Mouse (Mus musculus) heart, embryonic 16.5 days (tissue): ENCODE results near the gene Arhgef18. TPM values are rescaled to one million over a fixed set of nuclear protein-coding genes. Genes with fewer than 3 reads are reported as not detected.

Experiments used
- ATAC-seq: fragments of 200-750 bp; cut with Nextera tagmentation; replicated peaks from 2 replicates; pipeline ENCODE4 v1.8.0; 2017; ENCODE audit warnings: moderate number of reproducible peaks; ENCODE audit not compliant: insufficient read depth, low FRiP score; ENCODE audit errors: extremely low read depth
- H3K27ac ChIP-seq: fragments of 300-500 bp; sonication (generic); 2 replicates; pipeline ENCODE4 v1.5.1; 2014; ENCODE audit warnings: mild to moderate bottlenecking, low read length, control low read depth, moderate library complexity
- H3K27me3 ChIP-seq: fragments of 300-500 bp; sonication (generic); 2 replicates; pipeline ENCODE4 v1.6.1; 2014; ENCODE audit warnings: low read length, mixed read lengths; ENCODE audit not compliant: control insufficient read depth, insufficient read depth
- H3K36me3 ChIP-seq: fragments of 300-500 bp; sonication (generic); 2 replicates; pipeline ENCODE4 v1.6.1; 2014; ENCODE audit not compliant: control insufficient read depth, insufficient read depth
- H3K4me1 ChIP-seq: fragments of 300-500 bp; sonication (generic); 2 replicates; pipeline ENCODE4 v1.6.1; 2014; ENCODE audit warnings: low read length, mixed read lengths; ENCODE audit not compliant: control insufficient read depth, insufficient read depth
- H3K4me2 ChIP-seq: fragments of 300-500 bp; sonication (generic); 2 replicates; pipeline ENCODE4 v1.6.1; 2014; ENCODE audit warnings: low read depth, mild to moderate bottlenecking, control low read depth, low read length
- H3K4me3 ChIP-seq: fragments of 300-500 bp; sonication (generic); 2 replicates; pipeline ENCODE4 v1.5.1; 2014; ENCODE audit warnings: mild to moderate bottlenecking, control low read depth, low read length
- H3K9ac ChIP-seq: fragments of 300-500 bp; sonication (generic); 2 replicates; pipeline ENCODE4 v1.6.1; 2014; ENCODE audit warnings: low read length, control low read depth
- H3K9me3 ChIP-seq: fragments of 300-500 bp; sonication (generic); replicated peaks from 2 replicates; pipeline ENCODE4 v1.6.1; 2016; ENCODE audit warnings: low read length; ENCODE audit not compliant: control insufficient read depth
- WGBS: fragments of 180-500 bp; shearing (Covaris S2); extraction: QIAGEN DNeasy Blood & Tissue Kit; methylation state at CpG from one replicate; pipeline ENCODE4 v1.1.7; 2014; 5-methylcytosine and 5-hydroxymethylcytosine counted together
- polyA plus RNA-seq: library from polyadenylated mRNA; unstranded; fragments of >200 nt; fragmentation: Nextera tagmentation; extraction: Ambion mirVana; gene quantifications from 2 replicates; pipeline ENCODE4 v1.2.1, GENCODE M21; 2015

The Arhgef18 gene
- polyA plus RNA-seq, 1 experiment from 2014 or later, result 6.8 TPM

DNA sequence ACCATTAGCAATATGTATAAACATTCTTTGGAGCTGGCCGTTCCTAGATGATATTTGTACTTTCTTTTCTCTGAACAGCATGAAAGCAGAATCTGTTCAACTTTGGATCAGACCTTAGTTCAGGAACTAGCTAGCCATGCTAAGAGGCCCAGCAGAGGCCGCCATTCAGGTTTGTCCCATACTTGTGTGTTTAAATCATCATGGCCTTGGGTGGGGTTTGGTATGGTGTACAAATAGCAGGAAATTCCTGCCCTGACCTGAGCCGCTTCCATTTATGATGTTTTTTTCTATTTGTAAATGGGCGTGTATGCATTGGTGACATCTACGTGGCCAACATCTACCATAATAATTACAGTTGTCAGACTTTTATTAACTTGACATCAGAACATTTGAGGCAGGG lies 32.4 kb downstream of the Arhgef18 start:
- H3K27ac ChIP-seq, result no peak overlapping the region
- no peaks in the 10 kb centered on the region for H3K27me3 ChIP-seq
- H3K4me2 ChIP-seq, result no peak overlapping the region
- H3K9me3 ChIP-seq, result no peaks in the 10 kb centered on the region
- peaks cover 7% of the 10 kb centered on the region; the same call in 1 of the 2 replicates for H3K4me1 ChIP-seq
- WGBS, result 82% methylated on average over 5 of the region's 5 CpGs
- peaks cover 8% of the 10 kb centered on the region for H3K36me3 ChIP-seq
- ATAC-seq, result no peak
- H3K9ac ChIP-seq, result no peak overlapping the region
- H3K4me3 ChIP-seq, result no peak overlapping the region

- Histone ChIP-seq H3K4me3 (no peak overlapping the region), H3K9ac (no peak overlapping the region), H3K27ac (no peak overlapping the region), H3K4me1 (peaks cover 3% of the 10 kb centered on the region; the same call in 1 of the 2 replicates), H3K9me3 (no peaks in the 10 kb centered on the region), H3K36me3 (peaks cover 10% of the 10 kb centered on the region), H3K4me2 (no peak overlapping the region), H3K27me3 (no peaks in the 10 kb centered on the region)
- no peak for ATAC-seq
- 79% methylated on average over 3 of the region's 3 CpGs for WGBS
Observed at GRCm38 (mm10) chr8:3426211-3426610, 33.4 kb downstream of the Arhgef18 start.

DNA sequence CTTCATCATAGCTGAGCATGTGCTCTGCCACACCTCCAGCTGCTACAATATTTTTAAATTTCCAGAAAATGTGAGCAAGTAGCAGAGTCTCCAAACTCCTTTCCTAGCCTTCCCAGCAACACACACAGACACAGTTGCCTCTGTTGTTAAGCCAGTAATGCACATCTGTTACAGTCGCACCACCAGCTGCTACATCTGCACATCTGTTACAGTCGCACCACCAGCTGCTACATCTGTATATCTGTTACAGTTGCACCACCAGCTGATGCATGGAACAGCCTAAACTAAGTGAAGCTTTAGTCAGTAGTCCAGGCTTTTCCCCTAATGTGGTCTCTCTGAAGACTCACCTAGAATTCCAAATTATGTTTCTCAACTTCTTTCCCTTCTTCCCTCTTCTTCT lies 35.6 kb downstream of the Arhgef18 start:
- no peak for ATAC-seq
- Histone ChIP-seq H3K27ac (no peak overlapping the region), H3K4me2 (no peak overlapping the region), H3K9me3 (no peaks in the 10 kb centered on the region), H3K4me1 (peaks cover 3% of the 10 kb centered on the region; the same call in 1 of the 2 replicates), H3K36me3 (peaks cover 25% of the 10 kb centered on the region), H3K27me3 (no peaks in the 10 kb centered on the region), H3K9ac (no peak overlapping the region), H3K4me3 (no peak overlapping the region)
- WGBS, result 83% methylated on average over 2 of the region's 2 CpGs

- no peak overlapping the region for H3K4me2 ChIP-seq
- H3K9me3 ChIP-seq, result no peaks in the 10 kb centered on the region
- H3K4me3 ChIP-seq, result no peak overlapping the region
- no peak overlapping the region for H3K27ac ChIP-seq
- no peak overlapping the region for H3K9ac ChIP-seq
- peaks cover 3% of the 10 kb centered on the region; the same call in 1 of the 2 replicates for H3K4me1 ChIP-seq
- 56% methylated on average over 2 of the region's 2 CpGs for WGBS
- H3K36me3 ChIP-seq, result peaks cover 31% of the 10 kb centered on the region
- no peak for ATAC-seq
- H3K27me3 ChIP-seq, result no peaks in the 10 kb centered on the region
Observed at GRCm38 (mm10) chr8:3429966-3430365, 37.2 kb downstream of the Arhgef18 start.

DNA sequence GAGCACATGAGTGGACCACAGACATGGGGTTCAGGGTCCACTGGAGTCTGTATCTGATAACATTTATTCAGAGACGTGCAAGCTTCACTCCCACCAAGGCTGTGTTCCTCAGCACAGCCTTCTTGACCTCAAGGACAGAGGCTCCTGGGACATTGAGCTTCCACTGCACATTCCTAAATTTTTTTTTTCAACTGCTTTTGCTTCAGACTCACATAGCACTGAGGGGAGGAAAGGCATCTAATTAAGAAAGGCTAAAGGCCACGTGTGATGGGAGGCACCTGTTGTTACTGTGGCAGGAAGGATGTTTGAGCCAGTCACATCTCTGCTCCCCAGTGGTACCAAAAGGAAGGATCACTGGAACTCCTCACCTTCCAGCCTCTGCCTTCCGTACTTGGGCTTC lies 38.3 kb downstream of the Arhgef18 start:
- no peak overlapping the region for H3K27ac ChIP-seq
- no peaks in the 10 kb centered on the region for H3K9me3 ChIP-seq
- H3K4me1 ChIP-seq, result peaks cover 3% of the 10 kb centered on the region; the same call in 1 of the 2 replicates
- 73% methylated on average over 3 of the region's 3 CpGs for WGBS
- no peak overlapping the region for H3K4me2 ChIP-seq
- no peaks in the 10 kb centered on the region for H3K27me3 ChIP-seq
- H3K9ac ChIP-seq, result no peak overlapping the region
- H3K4me3 ChIP-seq, result no peak overlapping the region
- peaks cover 37% of the 10 kb centered on the region for H3K36me3 ChIP-seq
- ATAC-seq, result no peak

DNA sequence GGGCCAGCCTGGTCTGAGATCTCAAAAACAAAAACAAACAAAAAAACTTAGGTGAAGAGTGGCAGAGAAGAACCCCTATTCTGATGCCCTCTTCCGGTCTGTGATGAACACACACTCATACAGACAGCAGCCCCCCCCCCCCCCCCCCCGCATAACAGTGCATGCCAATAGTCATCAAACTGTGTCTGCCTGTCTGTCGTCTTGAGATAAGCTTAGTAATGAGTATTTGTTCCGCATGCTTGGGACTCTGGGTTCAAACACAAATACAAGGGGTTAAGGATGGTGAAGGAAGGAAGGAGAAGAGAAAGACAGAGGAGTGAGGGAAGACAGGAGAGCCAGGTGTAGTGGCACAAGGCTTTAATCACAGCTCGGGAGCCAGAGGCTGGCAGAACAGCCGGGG lies 43.7 kb downstream of the Arhgef18 start:
- Histone ChIP-seq H3K9me3 (no peaks in the 10 kb centered on the region), H3K27me3 (no peaks in the 10 kb centered on the region), H3K36me3 (peaks cover 64% of the 10 kb centered on the region), H3K4me3 (no peak overlapping the region), H3K4me1 (no peaks in the 10 kb centered on the region), H3K27ac (no peak overlapping the region), H3K4me2 (no peak overlapping the region), H3K9ac (no peak overlapping the region)
- 85% methylated on average over 5 of the region's 6 CpGs for WGBS
- no peak for ATAC-seq

DNA sequence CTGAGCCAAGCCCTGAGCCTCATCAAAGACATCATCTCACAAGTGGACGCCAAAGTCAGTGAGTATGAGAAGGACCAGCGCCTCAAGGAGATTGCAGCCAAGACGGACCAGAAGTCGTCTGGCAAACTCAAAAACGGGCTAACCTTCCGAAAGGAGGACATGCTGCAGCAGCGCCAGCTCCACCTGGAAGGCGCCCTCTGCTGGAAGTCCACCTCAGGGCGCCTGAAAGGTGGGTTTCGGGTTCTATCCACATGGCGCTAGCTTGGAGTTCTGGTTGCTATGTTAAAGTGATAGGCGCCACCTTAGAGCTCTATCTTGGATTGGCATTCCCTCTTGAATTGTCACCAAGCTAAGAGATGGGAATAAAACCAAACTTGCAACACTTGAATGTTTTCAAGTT lies 46.7 kb downstream of the Arhgef18 start:
- Histone ChIP-seq H3K4me3 (no peak overlapping the region), H3K36me3 (peaks cover 50% of the 10 kb centered on the region), H3K4me2 (no peak overlapping the region), H3K27me3 (no peaks in the 10 kb centered on the region), H3K27ac (no peak overlapping the region), H3K4me1 (no peaks in the 10 kb centered on the region), H3K9ac (no peak overlapping the region), H3K9me3 (no peaks in the 10 kb centered on the region)
- ATAC-seq, result no peak
- 78% methylated on average over 12 of the region's 12 CpGs for WGBS

DNA sequence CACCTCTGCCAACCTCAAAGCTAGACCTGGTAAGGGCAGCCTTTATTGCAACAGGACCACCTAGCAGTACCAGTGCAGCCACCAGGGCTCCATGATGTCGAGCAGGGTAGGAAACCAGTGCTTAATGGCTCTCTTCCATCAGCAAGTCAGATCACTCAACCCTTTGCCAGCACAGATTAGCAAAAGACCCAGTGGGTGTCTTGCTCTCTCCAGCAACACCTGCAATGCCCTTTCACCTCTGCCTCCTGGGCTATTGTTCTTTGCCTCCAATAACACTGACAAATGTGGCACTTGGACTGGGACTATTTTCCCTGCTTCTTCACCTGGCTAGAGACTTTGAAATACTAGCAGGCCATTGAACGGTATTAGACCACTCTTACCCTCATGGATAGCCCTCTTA lies 56.4 kb downstream of the Arhgef18 start:
- H3K36me3 ChIP-seq, result peaks cover 56% of the 10 kb centered on the region
- ATAC-seq, result no peak
- no peaks in the 10 kb centered on the region for H3K27me3 ChIP-seq
- no peak overlapping the region for H3K27ac ChIP-seq
- no peak overlapping the region for H3K4me2 ChIP-seq
- no peaks in the 10 kb centered on the region for H3K4me1 ChIP-seq
- H3K9ac ChIP-seq, result no peak overlapping the region
- H3K4me3 ChIP-seq, result no peak overlapping the region
- no peaks in the 10 kb centered on the region for H3K9me3 ChIP-seq
- 90% methylated on average over 2 of the region's 2 CpGs for WGBS

DNA sequence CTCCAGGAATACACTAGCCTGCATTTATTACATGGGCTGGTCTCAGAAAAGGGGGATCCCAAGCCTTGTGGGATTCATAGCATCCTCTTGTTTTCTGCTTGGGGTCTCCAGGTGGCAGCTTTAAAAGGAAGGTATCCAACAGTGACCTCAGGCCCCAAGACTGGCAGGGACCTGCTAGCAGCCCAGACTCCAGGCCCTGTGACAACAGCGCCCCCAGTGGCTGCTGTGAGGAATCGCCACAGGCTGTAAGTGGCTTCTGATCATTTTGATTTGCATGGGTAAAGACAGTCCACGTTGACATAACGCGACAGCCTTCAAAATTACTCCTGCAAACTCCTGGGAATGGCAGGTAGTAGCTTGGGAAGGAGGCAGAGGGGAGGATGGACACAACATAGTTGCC lies 57.9 kb downstream of the Arhgef18 start:
- no peak overlapping the region for H3K27ac ChIP-seq
- no peaks in the 10 kb centered on the region for H3K27me3 ChIP-seq
- no peaks in the 10 kb centered on the region for H3K4me1 ChIP-seq
- no peak for ATAC-seq
- WGBS, result 31% methylated on average over 5 of the region's 5 CpGs
- no peaks in the 10 kb centered on the region for H3K9me3 ChIP-seq
- H3K4me2 ChIP-seq, result no peak overlapping the region
- H3K36me3 ChIP-seq, result peaks cover 66% of the 10 kb centered on the region
- no peak overlapping the region for H3K9ac ChIP-seq
- no peak overlapping the region for H3K4me3 ChIP-seq

DNA sequence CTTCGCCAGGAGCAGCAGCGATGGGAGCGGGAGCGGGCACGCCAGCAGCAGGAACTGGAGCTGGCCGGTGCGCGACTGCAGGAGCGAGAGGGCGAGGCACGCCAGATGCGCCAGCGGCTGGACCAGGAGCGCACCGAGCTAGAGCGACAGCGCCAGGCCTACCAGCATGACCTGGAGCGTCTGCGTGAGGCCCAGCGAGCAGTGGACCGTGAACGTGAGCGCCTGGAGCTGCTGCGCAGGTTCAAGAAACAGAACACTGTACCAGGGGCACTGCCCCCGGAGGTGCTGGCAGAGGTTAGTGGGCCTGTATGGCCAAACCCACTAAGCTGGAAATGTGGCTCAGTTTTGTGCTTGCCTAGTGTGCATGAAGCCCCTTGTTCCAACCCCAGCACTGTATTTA lies 59.2 kb downstream of the Arhgef18 start:
- whole genome bisulfite sequencing, result 98% methylated on average over 25 of the region's 25 CpGs
- no peak for ATAC-seq
- H3K36me3 ChIP-seq, result peaks cover 71% of the 10 kb centered on the region
- no peak overlapping the region for H3K27ac ChIP-seq
- H3K9ac ChIP-seq, result no peak overlapping the region
- no peaks in the 10 kb centered on the region for H3K9me3 ChIP-seq
- no peaks in the 10 kb centered on the region for H3K4me1 ChIP-seq
- no peak overlapping the region for H3K4me3 ChIP-seq
- H3K27me3 ChIP-seq, result no peaks in the 10 kb centered on the region
- no peak overlapping the region for H3K4me2 ChIP-seq
